Mouse (Mus musculus): ENCODE results near the gene Arid4a. TPM values are rescaled to one million over a fixed set of nuclear protein-coding genes. Genes with fewer than 3 reads are reported as not detected.
"Not testable (repeated sequence)": the region's sequence is repeated elsewhere in the genome, so short reads cannot be mapped to it uniquely, and the experiment has no call there.

Arid4a gene
- polyA plus RNA-seq, 1 experiment from 2014 or later: 31.6 TPM

- H3K4me2 ChIP-seq: peak overlapping the region; percentile 82
- peaks cover 11% of the 10 kb centered on the region for H3K4me1 ChIP-seq (replicated peaks; ENCODE audit: control insufficient read depth, insufficient read depth, low read length)
- DNase-seq (ENCODE audit: low spot score) (no peak), ATAC-seq (replicated peaks; ENCODE audit: low FRiP score) (no peak)
- WGBS: 83% methylated on average over 10 of the region's 10 CpGs
- peaks cover 18% of the 10 kb centered on the region for H3K36me3 ChIP-seq (ENCODE audit: control insufficient read depth, insufficient read depth, low read length)
- no peaks in the 10 kb centered on the region for H3K27me3 ChIP-seq (replicated peaks; ENCODE audit: control insufficient read depth, insufficient read depth, low read length)
- H3K27ac ChIP-seq (ENCODE audit: low read depth, low read length): no peak overlapping the region
- H3K9me3 ChIP-seq (ENCODE audit: control insufficient read depth, low read length): no peaks in the 10 kb centered on the region
- peak overlapping the region; percentile 93; the same call in 1 of the 2 replicates for H3K4me3 ChIP-seq (ENCODE audit: low read depth, low read length)
- no peak overlapping the region for H3K9ac ChIP-seq (ENCODE audit: low read depth, low read length)
Observed at GRCm38 (mm10) chr12:71017827-71018226, 2.0 kb downstream of the Arid4a start.

GRCm38 (mm10) chr12:71019211-71019610 lies 3.4 kb downstream of the Arid4a start:
- Histone ChIP-seq H3K4me2 (no peak overlapping the region), H3K4me1 (replicated peaks; ENCODE audit: control insufficient read depth, insufficient read depth, low read length) (peaks cover 1% of the 10 kb centered on the region), H3K9me3 (ENCODE audit: control insufficient read depth, low read length) (no peaks in the 10 kb centered on the region), H3K4me3 (ENCODE audit: low read depth, low read length) (no peak overlapping the region), H3K27ac (ENCODE audit: low read depth, low read length) (no peak overlapping the region), H3K36me3 (ENCODE audit: control insufficient read depth, insufficient read depth, low read length) (peaks cover 25% of the 10 kb centered on the region), H3K27me3 (replicated peaks; ENCODE audit: control insufficient read depth, insufficient read depth, low read length) (no peaks in the 10 kb centered on the region), H3K9ac (ENCODE audit: low read depth, low read length) (no peak overlapping the region)
- DNase-seq (ENCODE audit: low spot score) (no peak), ATAC-seq (replicated peaks; ENCODE audit: low FRiP score) (no peak)
- WGBS: 89% methylated on average over 8 of the region's 8 CpGs

- H3K36me3 ChIP-seq (ENCODE audit: control insufficient read depth, insufficient read depth, low read length): peaks cover 42% of the 10 kb centered on the region
Observed at GRCm38 (mm10) chr12:71024411-71024810, 8.6 kb downstream of the Arid4a start.

DNA sequence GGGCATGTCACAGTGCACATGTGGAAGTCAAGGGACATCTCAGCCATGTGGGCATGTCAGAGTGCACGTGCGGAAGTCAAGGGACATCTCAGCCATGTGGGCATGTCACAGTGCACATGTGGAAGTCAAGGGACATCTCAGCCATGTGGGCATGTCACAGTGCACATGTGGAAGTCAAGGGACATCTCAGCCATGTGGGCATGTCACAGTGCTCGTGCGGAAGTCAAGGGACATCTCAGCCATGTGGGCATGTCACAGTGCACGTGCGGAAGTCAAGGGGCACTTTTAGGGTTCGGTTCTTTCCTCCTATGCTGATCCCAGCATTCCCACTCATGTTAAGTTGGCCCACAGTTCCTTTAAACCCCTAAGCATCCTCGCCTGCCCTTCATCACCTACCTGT lies 12.5 kb downstream of the Arid4a start:
- not testable (repeated sequence) for H3K27me3 ChIP-seq (replicated peaks; ENCODE audit: control insufficient read depth, insufficient read depth, low read length); H3K4me1 ChIP-seq (replicated peaks; ENCODE audit: control insufficient read depth, insufficient read depth, low read length); H3K4me3 ChIP-seq (ENCODE audit: low read depth, low read length); ATAC-seq (replicated peaks; ENCODE audit: low FRiP score); H3K4me2 ChIP-seq; H3K9ac ChIP-seq (ENCODE audit: low read depth, low read length); H3K9me3 ChIP-seq (ENCODE audit: control insufficient read depth, low read length); DNase-seq (ENCODE audit: low spot score); H3K27ac ChIP-seq (ENCODE audit: low read depth, low read length)
- 92% methylated on average over 8 of the region's 8 CpGs for WGBS
- H3K36me3 ChIP-seq (ENCODE audit: control insufficient read depth, insufficient read depth, low read length): peaks cover 36% of the 10 kb centered on the region

More at GRCm38 (mm10) chr12:71024411-71024810, 8.6 kb downstream of the Arid4a start:
- no peak overlapping the region for H3K4me2 ChIP-seq
- no peaks in the 10 kb centered on the region for H3K9me3 ChIP-seq (ENCODE audit: control insufficient read depth, low read length)
- DNase-seq (ENCODE audit: low spot score): no peak
- no peaks in the 10 kb centered on the region for H3K4me1 ChIP-seq (replicated peaks; ENCODE audit: control insufficient read depth, insufficient read depth, low read length)
- WGBS: 94% methylated on average over 10 of the region's 10 CpGs
- H3K4me3 ChIP-seq (ENCODE audit: low read depth, low read length): no peak overlapping the region
- no peak overlapping the region for H3K9ac ChIP-seq (ENCODE audit: low read depth, low read length)
- no peak overlapping the region for H3K27ac ChIP-seq (ENCODE audit: low read depth, low read length)
- H3K27me3 ChIP-seq (replicated peaks; ENCODE audit: control insufficient read depth, insufficient read depth, low read length): no peaks in the 10 kb centered on the region
- ATAC-seq (replicated peaks; ENCODE audit: low FRiP score): no peak

- no peak for ATAC-seq (replicated peaks; ENCODE audit: low FRiP score)
- Histone ChIP-seq H3K36me3 (ENCODE audit: control insufficient read depth, insufficient read depth, low read length) (peaks cover 24% of the 10 kb centered on the region), H3K27me3 (replicated peaks; ENCODE audit: control insufficient read depth, insufficient read depth, low read length) (no peaks in the 10 kb centered on the region), H3K27ac (ENCODE audit: low read depth, low read length) (no peak overlapping the region), H3K9me3 (ENCODE audit: control insufficient read depth, low read length) (no peaks in the 10 kb centered on the region), H3K9ac (ENCODE audit: low read depth, low read length) (no peak overlapping the region), H3K4me2 (no peak overlapping the region), H3K4me1 (replicated peaks; ENCODE audit: control insufficient read depth, insufficient read depth, low read length) (no peaks in the 10 kb centered on the region), H3K4me3 (ENCODE audit: low read depth, low read length) (no peak overlapping the region)
- DNase-seq (ENCODE audit: low spot score): no peak
- WGBS: 82% methylated on average over 8 of the region's 8 CpGs
Observed at GRCm38 (mm10) chr12:71030260-71030659, 14.5 kb downstream of the Arid4a start.

DNA sequence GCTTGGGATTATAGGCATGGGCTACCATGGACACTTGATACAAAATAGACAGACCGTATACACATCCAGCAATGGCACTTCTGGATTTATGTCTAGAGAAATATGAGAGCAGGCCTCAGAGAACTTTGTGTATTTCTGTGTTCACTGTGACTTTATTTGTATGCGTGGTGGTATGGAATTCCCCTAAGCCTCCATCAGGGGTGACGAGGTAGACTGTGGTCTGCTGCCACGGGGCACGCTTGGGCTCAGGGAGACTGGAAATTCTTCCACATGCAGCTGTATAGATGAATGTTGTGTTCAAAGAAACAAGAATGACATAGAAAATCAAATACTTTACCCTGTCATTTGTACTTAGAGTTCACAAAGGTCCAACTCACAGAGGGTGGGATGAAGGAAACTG lies 14.9 kb downstream of the Arid4a start:
- WGBS: 91% methylated on average over 5 of the region's 5 CpGs
- Histone ChIP-seq H3K4me3 (ENCODE audit: low read depth, low read length) (no peak overlapping the region), H3K27ac (ENCODE audit: low read depth, low read length) (no peak overlapping the region), H3K27me3 (replicated peaks; ENCODE audit: control insufficient read depth, insufficient read depth, low read length) (no peaks in the 10 kb centered on the region), H3K4me1 (replicated peaks; ENCODE audit: control insufficient read depth, insufficient read depth, low read length) (no peaks in the 10 kb centered on the region), H3K9ac (ENCODE audit: low read depth, low read length) (no peak overlapping the region), H3K36me3 (ENCODE audit: control insufficient read depth, insufficient read depth, low read length) (peaks cover 21% of the 10 kb centered on the region), H3K9me3 (ENCODE audit: control insufficient read depth, low read length) (no peaks in the 10 kb centered on the region), H3K4me2 (no peak overlapping the region)
- no peak for ATAC-seq (replicated peaks; ENCODE audit: low FRiP score)
- DNase-seq (ENCODE audit: low spot score): no peak

- Histone ChIP-seq H3K9ac (ENCODE audit: low read depth, low read length) (no peak overlapping the region), H3K36me3 (ENCODE audit: control insufficient read depth, insufficient read depth, low read length) (peaks cover 31% of the 10 kb centered on the region), H3K27ac (ENCODE audit: low read depth, low read length) (no peak overlapping the region), H3K4me3 (ENCODE audit: low read depth, low read length) (no peak overlapping the region), H3K4me1 (replicated peaks; ENCODE audit: control insufficient read depth, insufficient read depth, low read length) (no peaks in the 10 kb centered on the region), H3K9me3 (ENCODE audit: control insufficient read depth, low read length) (no peaks in the 10 kb centered on the region), H3K27me3 (replicated peaks; ENCODE audit: control insufficient read depth, insufficient read depth, low read length) (no peaks in the 10 kb centered on the region), H3K4me2 (no peak overlapping the region)
- ATAC-seq (replicated peaks; ENCODE audit: low FRiP score) (no peak), DNase-seq (ENCODE audit: low spot score) (no peak)
- 88% methylated on average over 4 of the region's 4 CpGs for WGBS
Observed at GRCm38 (mm10) chr12:71035826-71036225, 20.0 kb downstream of the Arid4a start.

DNA sequence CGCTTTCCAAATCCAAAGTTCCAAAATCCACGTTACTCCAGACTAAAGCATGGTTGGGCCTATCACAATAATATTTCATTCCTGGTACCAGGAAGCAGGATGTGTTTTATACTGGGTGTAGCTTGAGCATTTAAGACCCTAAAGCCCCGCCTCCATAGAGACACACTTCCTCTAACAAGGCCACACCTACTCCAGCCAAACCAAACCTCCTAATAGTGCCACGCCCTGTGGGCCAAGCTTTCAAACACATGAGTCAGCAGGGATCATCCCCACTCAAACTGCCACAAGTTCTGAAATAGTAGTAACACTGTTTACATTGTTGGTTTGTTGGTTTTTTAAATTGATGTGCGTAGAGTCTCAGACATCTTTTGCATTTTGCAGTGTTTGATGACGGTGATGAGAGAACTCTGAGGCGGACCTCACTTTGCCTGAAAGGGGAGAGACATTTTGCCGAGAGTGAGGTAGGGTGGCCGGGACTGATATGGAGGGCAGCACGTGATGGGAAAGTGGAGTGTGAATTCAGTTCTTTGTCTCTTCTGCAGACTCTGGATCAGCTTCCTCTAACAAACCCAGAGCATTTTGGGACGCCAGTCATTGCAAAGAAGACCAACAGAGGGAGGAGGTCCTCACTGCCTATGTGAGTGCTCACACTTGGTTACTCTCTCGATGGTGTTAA lies 21.1 kb downstream of the Arid4a start:
- Histone ChIP-seq H3K4me1 (replicated peaks; ENCODE audit: control insufficient read depth, insufficient read depth, low read length) (no peaks in the 10 kb centered on the region), H3K27ac (ENCODE audit: low read depth, low read length) (no peak overlapping the region), H3K4me2 (no peak overlapping the region), H3K9me3 (ENCODE audit: control insufficient read depth, low read length) (no peaks in the 10 kb centered on the region), H3K27me3 (replicated peaks; ENCODE audit: control insufficient read depth, insufficient read depth, low read length) (no peaks in the 10 kb centered on the region), H3K9ac (ENCODE audit: low read depth, low read length) (no peak overlapping the region), H3K4me3 (ENCODE audit: low read depth, low read length) (no peak overlapping the region), H3K36me3 (ENCODE audit: control insufficient read depth, insufficient read depth, low read length) (peaks cover 31% of the 10 kb centered on the region)
- ATAC-seq (replicated peaks; ENCODE audit: low FRiP score): 0 out of 2 replicates have a peak, but pooled peaks have one; percentile 71
- 86% methylated on average over 12 of the region's 12 CpGs for WGBS
- no peak for DNase-seq (ENCODE audit: low spot score)

DNA sequence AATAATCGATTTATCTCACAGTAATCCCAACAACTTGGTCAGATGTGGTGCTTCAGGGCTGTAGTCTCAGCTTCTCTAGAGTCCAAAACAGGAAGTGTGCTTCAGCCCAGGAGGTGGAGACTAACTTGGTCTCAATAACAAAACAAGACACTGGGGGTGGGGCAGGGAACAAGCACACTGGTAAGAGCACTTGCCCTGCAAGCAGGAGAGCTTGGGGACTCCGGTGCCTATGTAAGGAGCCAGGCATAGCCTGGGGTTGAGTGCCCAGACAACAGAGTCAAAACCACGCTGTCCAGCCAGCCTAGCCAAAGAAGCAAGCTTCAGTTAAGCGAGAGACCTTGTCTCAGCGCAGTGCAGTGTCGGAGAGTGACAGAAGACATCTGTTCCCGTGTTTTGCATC lies 24.7 kb downstream of the Arid4a start:
- H3K9me3 ChIP-seq (ENCODE audit: control insufficient read depth, low read length): no peaks in the 10 kb centered on the region
- no peak overlapping the region for H3K9ac ChIP-seq (ENCODE audit: low read depth, low read length)
- 85% methylated on average over 7 of the region's 7 CpGs for WGBS
- no peaks in the 10 kb centered on the region for H3K4me1 ChIP-seq (replicated peaks; ENCODE audit: control insufficient read depth, insufficient read depth, low read length)
- no peak overlapping the region for H3K4me2 ChIP-seq
- DNase-seq (ENCODE audit: low spot score): no peak
- H3K4me3 ChIP-seq (ENCODE audit: low read depth, low read length): no peak overlapping the region
- H3K27ac ChIP-seq (ENCODE audit: low read depth, low read length): no peak overlapping the region
- peaks cover 25% of the 10 kb centered on the region for H3K36me3 ChIP-seq (ENCODE audit: control insufficient read depth, insufficient read depth, low read length)
- no peak for ATAC-seq (replicated peaks; ENCODE audit: low FRiP score)
- no peaks in the 10 kb centered on the region for H3K27me3 ChIP-seq (replicated peaks; ENCODE audit: control insufficient read depth, insufficient read depth, low read length)
